Mouse (Mus musculus) liver, embryonic 11.5 days (tissue): Measurements from ENCODE around the gene Cd47. TPM values are rescaled to one million over a fixed set of nuclear protein-coding genes. Genes with fewer than 3 reads are reported as not detected.

Experiments
- polyA plus RNA-seq: library from polyadenylated mRNA; unstranded; fragments of >200 nt; fragmentation: Nextera tagmentation; extraction: Ambion mirVana; gene quantifications from 2 replicates; pipeline ENCODE4 v1.2.1, GENCODE M21; 2014

Cd47 gene
- polyA plus RNA-seq, 1 experiment from 2014 or later, result 261 TPM

Other genes starting within 250 kb of the Cd47 start
- 9.5 and 12.0 TPM in 2 replicates for gene Ift57, start 101.3 kb upstream of the Cd47 start, polyA plus RNA-seq